Mouse (Mus musculus) embryonic facial prominence, embryonic 15.5 days (tissue): ENCODE data around the gene Krt14. TPM values are rescaled to one million over a fixed set of nuclear protein-coding genes. Genes with fewer than 3 reads are reported as not detected.
"Not testable (repeated sequence)": the region's sequence is repeated elsewhere in the genome, so short reads cannot be mapped to it uniquely, and the experiment has no call there.

Experiments used
- ATAC-seq: fragments of 200-750 bp; cut with Nextera tagmentation; 2 replicates; pipeline ENCODE4 v1.8.0; 2017; ENCODE audit warnings: low read depth, moderate TSS enrichment; ENCODE audit not compliant: insufficient number of reproducible peaks, low FRiP score, low TSS enrichment
- H3K27ac ChIP-seq: fragments of 300-500 bp; sonication (generic); replicated peaks from 2 replicates; pipeline ENCODE4 v1.5.1; 2015; ENCODE audit warnings: mild to moderate bottlenecking, inconsistent platforms
- H3K27me3 ChIP-seq: fragments of 300-500 bp; sonication (generic); 2 replicates; pipeline ENCODE4 v1.6.1; 2015; ENCODE audit warnings: inconsistent platforms
- H3K36me3 ChIP-seq: fragments of 300-500 bp; sonication (generic); 2 replicates; pipeline ENCODE4 v1.6.1; 2015; ENCODE audit warnings: mild to moderate bottlenecking, inconsistent platforms
- H3K4me1 ChIP-seq: fragments of 300-500 bp; sonication (generic); 2 replicates; pipeline ENCODE4 v1.6.1; 2015; ENCODE audit warnings: inconsistent platforms
- H3K4me2 ChIP-seq: fragments of 300-500 bp; sonication (generic); replicated peaks from 2 replicates; pipeline ENCODE4 v1.6.1; 2015; ENCODE audit warnings: mild to moderate bottlenecking, inconsistent platforms
- H3K4me3 ChIP-seq: fragments of 300-500 bp; sonication (generic); replicated peaks from 2 replicates; pipeline ENCODE4 v1.5.1; 2015; ENCODE audit warnings: mild to moderate bottlenecking, inconsistent platforms
- H3K9ac ChIP-seq: fragments of 300-500 bp; sonication (generic); 2 replicates; pipeline ENCODE4 v1.6.1; 2015; ENCODE audit warnings: inconsistent platforms
- H3K9me3 ChIP-seq: fragments of 300-500 bp; sonication (generic); replicated peaks from 2 replicates; pipeline ENCODE4 v1.6.1; 2016; ENCODE audit warnings: inconsistent platforms
- WGBS: fragments of 180-500 bp; shearing (Covaris S2); methylation state at CpG from one replicate; pipeline ENCODE4 v1.1.7; 2015; 5-methylcytosine and 5-hydroxymethylcytosine counted together
- polyA plus RNA-seq: library from polyadenylated mRNA; unstranded; fragments of >200 nt; fragmentation: Nextera tagmentation; extraction: Ambion mirVana; gene quantifications from 2 replicates; pipeline ENCODE4 v1.2.1, GENCODE M21; 2015

Gene Krt14
- 1,122 and 1,244 TPM in 2 replicates for polyA plus RNA-seq

DNA sequence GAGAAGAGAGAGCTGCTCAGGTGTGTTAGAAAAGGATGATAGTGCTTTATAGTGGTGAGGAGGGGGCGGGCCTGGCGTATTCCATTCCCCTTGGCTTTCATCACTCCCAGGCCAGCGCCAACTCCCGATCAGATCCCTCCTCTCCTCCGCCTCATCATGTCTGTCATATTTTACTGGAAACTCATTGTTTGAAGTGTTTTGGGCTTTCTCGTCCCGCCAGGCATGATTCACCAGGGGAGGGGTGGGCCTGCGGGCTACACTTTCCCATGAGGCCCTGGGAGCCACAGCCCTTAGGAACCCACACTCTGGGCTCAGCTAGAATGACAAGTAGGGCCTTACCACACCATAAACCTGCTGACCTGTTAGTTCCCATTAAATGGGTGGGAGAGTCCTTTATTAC is at the start of gene Krt14:
TSS of gene Krt14 (minus strand) at position 51 of the 400 bp plus-strand sequence.
- Histone ChIP-seq H3K36me3 (no peaks in the 10 kb centered on the region), H3K9ac (peak within 1 kb of the TSS; percentile 21; the same call in 1 of the 2 replicates), H3K9me3 (no peaks in the 10 kb centered on the region), H3K4me1 (0 out of 2 replicates have a peak, but pooled peaks cover 8% of the 10 kb centered on the region), H3K27ac (peak within 1 kb of the TSS; percentile 77), H3K4me2 (peak within 1 kb of the TSS; percentile 21; the same call in 1 of the 2 replicates), H3K4me3 (peak within 1 kb of the TSS; percentile 34), H3K27me3 (no peaks in the 10 kb centered on the region)
- 59% methylated on average over 8 of the region's 8 CpGs for WGBS
- no peak for ATAC-seq

DNA sequence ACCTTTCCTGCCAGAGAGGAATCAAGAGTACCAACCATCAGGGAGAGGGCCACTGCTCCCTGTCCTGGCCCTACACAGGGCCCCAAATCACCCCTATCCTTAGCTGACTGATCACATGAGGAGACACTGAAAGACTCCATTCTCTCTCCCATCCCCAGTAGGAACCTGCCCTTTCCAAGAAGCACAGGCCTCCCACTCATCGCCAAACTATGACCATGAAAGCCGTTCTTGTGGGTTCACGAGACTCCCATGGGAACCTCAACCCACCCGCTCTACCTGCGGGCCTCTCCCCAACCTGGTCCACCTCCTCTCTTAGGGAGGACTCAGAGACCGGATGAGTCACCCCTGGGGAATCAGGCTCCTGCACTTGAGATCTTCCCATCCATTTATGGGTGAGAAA is 48.2 kb upstream of the Krt14 start:
- H3K9ac ChIP-seq = no peak overlapping the region
- WGBS = 74% methylated on average over 6 of the region's 6 CpGs
- H3K4me1 ChIP-seq = 0 out of 2 replicates have a peak, but pooled peaks cover 2% of the 10 kb centered on the region
- H3K4me3 ChIP-seq = no peak overlapping the region
- ATAC-seq = no peak
- no peaks in the 10 kb centered on the region for H3K36me3 ChIP-seq
- no peaks in the 10 kb centered on the region for H3K27me3 ChIP-seq
- no peak overlapping the region for H3K4me2 ChIP-seq
- 0 out of 2 replicates have a peak overlapping the region, but pooled peaks have one; percentile 17 for H3K27ac ChIP-seq
- H3K9me3 ChIP-seq = no peaks in the 10 kb centered on the region

DNA sequence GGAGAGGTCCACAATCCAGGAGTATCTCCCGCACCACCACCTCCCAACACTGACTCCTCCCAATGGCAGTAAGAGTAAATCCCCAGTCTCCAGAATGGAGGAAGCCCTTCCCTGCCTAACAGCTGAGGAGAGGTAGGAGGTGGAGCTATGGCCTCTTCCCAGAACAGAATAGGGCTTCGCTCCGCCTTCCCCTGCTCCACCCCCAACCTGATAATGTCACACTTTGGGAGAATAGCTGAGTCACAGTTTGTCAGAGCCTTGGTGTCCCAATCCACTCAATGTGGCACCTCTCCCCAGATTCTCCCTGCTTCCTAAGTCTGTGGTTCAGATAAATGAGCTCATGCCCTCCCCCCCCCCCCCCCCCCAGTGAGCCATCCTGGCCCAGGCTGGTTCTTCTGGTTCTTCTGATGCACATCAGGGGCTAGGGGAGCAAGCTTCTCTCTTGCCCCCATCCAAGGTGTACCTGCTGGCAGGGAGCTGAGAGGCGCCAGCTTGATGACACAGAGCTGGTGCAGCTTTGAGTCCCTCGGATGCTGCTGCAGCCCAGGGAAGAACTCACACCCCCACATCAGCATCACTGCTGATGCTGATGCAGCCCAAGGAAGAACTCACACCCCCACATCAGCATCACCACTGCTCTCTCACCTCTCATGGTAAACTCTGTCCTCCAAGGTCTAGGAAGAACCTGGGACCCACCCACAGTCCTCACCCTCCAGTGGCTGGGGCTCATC is 47.2 kb upstream of the Krt14 start:
- H3K9me3 ChIP-seq = no peaks in the 10 kb centered on the region
- H3K36me3 ChIP-seq = no peaks in the 10 kb centered on the region
- H3K27me3 ChIP-seq = no peaks in the 10 kb centered on the region
- no peak overlapping the region for H3K27ac ChIP-seq
- H3K4me1 ChIP-seq = 0 out of 2 replicates have a peak, but pooled peaks cover 2% of the 10 kb centered on the region
- H3K4me2 ChIP-seq = no peak overlapping the region
- no peak for ATAC-seq
- no peak overlapping the region for H3K4me3 ChIP-seq
- 65% methylated on average over 5 of the region's 5 CpGs for whole genome bisulfite sequencing
- H3K9ac ChIP-seq = no peak overlapping the region

DNA sequence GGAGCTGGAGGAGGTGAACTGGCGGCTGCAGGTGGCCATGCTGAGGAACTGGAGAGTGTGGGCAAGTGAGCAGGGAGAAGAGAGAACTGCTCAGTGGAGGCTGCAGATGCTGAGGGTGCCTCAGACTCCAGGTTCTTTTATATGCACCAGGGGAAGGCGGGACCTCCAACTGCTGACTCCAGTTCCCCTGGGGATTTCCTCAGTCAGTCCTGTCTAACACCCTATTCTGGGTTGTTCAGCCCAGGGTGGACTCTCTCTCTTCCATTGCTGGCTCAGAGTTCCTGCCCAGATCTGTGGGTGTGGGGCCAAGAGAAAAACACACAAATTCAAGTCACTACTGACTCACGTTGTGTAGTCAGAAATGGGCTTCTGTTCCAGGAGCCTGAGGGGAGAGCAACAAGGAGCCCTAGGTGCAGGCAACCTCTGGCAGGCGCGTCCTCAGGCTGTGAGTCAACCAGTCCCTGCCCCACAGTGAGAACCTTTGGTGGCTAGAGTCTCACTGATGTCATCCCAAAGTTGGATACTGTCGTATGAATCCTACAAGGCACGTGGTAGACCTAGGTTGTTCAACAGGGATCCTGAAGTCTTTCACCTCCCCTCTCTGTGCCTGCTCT is 41.6 kb upstream of the Krt14 start, which contains the start of gene Krt16:
TSS of gene Krt16 (minus strand) at position 51 of the 614 bp plus-strand sequence.
- Histone ChIP-seq H3K9ac (no peak within 1 kb of the TSS), H3K4me2 (no peak within 1 kb of the TSS), H3K4me3 (no peak within 1 kb of the TSS), H3K9me3 (no peaks in the 10 kb centered on the region), H3K36me3 (no peaks in the 10 kb centered on the region), H3K27me3 (no peaks in the 10 kb centered on the region), H3K4me1 (no peaks in the 10 kb centered on the region), H3K27ac (no peak within 1 kb of the TSS)
- no peak for ATAC-seq
- 69% methylated on average over 7 of the region's 7 CpGs for WGBS

DNA sequence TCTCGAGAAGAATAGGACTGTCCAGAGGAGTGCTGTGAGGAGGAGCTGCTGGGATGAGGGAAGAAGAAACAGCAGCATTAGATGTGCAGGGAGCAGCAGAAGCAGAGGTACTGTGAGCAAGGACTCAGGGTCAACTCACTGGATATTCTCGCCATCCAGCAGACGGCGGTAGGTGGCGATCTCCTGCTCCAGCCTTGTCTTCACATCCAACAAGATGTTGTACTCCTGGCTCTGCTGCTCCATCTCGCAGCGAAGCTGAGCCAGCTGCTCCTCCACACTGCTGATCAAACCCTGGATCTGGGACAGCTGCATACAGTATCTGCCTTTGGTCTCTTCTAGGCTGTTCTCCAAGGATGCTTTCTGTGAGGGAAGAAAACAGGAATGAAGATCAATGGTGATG is 39.1 kb upstream of the Krt14 start:
- not testable (repeated sequence) for H3K9ac ChIP-seq, H3K36me3 ChIP-seq, H3K9me3 ChIP-seq, H3K27me3 ChIP-seq, ATAC-seq, H3K4me1 ChIP-seq, H3K27ac ChIP-seq, H3K4me3 ChIP-seq, H3K4me2 ChIP-seq
- 68% methylated on average over 7 of the region's 7 CpGs for WGBS

DNA sequence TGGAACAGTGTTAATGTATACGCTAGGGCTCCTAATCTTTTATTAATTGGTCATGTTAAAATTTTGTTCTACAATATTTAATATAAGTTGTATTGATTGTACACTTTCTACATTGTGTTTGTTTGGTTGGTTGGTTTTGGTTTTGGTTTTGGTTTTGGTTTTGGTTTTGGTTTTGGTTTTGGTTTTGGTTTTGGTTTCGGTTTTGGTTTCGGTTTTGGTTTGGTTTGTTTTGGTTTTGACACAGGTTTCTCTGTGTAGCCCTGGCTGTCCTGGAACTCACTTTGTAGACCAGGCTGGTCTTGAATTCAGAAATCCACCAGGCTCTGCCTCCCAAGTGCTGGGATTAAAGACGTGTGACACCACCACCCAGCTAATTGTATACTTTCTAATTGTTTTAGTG is 32.9 kb upstream of the Krt14 start:
- not testable (repeated sequence) for H3K4me1 ChIP-seq, H3K27me3 ChIP-seq, H3K36me3 ChIP-seq, H3K4me3 ChIP-seq, H3K9me3 ChIP-seq, H3K27ac ChIP-seq, H3K9ac ChIP-seq, ATAC-seq, H3K4me2 ChIP-seq
- 90% methylated on average over 4 of the region's 4 CpGs for WGBS

DNA sequence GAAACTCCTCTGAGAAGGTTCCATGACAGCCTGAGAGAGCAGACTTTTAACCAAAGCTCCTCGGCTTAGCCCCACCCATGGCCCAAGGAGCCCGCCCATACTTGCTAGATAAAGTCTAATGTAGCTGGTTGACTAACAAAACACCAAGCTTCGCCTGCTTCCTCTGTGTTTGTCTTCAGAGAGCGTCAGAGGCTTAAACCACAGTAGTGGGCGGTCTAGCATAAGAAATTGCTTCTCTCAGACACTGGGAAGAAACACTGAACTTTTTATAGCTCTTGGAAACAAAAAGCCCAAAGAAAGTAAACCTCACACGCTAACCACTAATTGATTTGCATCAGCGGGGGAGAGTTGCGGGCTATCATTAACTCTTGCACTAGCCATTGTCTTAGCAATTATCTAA is 14.4 kb upstream of the Krt14 start:
- Histone ChIP-seq H3K4me2 (no peak overlapping the region), H3K27me3 (no peaks in the 10 kb centered on the region), H3K9ac (no peak overlapping the region), H3K27ac (no peak overlapping the region), H3K9me3 (peaks cover 5% of the 10 kb centered on the region; the same call in 1 of the 2 replicates), H3K36me3 (no peaks in the 10 kb centered on the region), H3K4me1 (no peaks in the 10 kb centered on the region), H3K4me3 (no peak overlapping the region)
- WGBS = 61% methylated on average over 8 of the region's 8 CpGs
- ATAC-seq = no peak

DNA sequence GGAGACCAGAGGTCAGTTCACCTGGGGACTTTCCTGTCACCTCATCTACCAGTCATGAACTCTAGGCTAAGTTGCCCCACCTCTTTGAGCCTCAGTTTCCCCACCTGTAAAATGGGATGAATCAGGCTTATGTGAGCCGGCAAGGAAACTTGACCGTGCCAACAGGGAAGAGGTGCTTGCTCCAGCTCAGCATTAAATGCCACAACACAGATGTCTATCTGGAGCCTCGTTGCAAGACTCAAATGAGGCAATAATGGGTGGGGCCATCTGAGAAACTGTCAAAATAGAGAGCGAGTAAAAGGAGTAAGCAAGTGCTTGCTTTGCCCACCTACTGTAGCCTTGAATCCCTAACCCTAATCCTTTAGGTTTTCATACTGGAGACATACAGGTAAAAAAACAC is 12.0 kb upstream of the Krt14 start:
- H3K4me2 ChIP-seq = no peak overlapping the region
- H3K4me3 ChIP-seq = no peak overlapping the region
- no peak for ATAC-seq
- no peak overlapping the region for H3K9ac ChIP-seq
- 0 out of 2 replicates have a peak, but pooled peaks cover 4% of the 10 kb centered on the region for H3K4me1 ChIP-seq
- no peaks in the 10 kb centered on the region for H3K36me3 ChIP-seq
- no peaks in the 10 kb centered on the region for H3K9me3 ChIP-seq
- no peak overlapping the region for H3K27ac ChIP-seq
- H3K27me3 ChIP-seq = no peaks in the 10 kb centered on the region
- WGBS = 75% methylated on average over 4 of the region's 4 CpGs

DNA sequence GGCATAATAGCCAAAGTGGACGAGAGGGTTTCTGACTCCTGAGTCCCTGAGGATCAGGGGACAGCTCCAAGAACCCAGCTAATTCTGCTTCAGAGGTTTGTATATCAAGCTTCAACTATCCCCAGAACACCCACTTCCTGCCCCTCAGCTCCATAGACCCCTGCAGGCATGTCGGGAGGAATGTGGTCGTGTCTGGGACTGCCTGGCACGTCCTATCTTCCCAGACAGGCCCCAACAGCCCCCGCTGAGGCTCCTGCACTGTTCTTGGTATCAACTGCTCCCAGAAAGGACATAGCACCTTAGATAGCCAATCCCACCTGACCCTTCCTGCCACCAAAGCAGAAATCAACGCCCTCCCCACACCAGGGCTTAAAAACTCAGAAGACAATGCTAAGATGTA is 1.2 kb upstream of the Krt14 start:
- Histone ChIP-seq H3K4me2 (0 out of 2 replicates have a peak overlapping the region, but pooled peaks have one; percentile 6), H3K36me3 (no peaks in the 10 kb centered on the region), H3K27me3 (no peaks in the 10 kb centered on the region), H3K4me3 (no peak overlapping the region), H3K4me1 (0 out of 2 replicates have a peak, but pooled peaks cover 8% of the 10 kb centered on the region), H3K27ac (peak overlapping the region; percentile 77), H3K9ac (no peak overlapping the region), H3K9me3 (no peaks in the 10 kb centered on the region)
- WGBS = 35% methylated on average over 6 of the region's 6 CpGs
- no peak for ATAC-seq

DNA sequence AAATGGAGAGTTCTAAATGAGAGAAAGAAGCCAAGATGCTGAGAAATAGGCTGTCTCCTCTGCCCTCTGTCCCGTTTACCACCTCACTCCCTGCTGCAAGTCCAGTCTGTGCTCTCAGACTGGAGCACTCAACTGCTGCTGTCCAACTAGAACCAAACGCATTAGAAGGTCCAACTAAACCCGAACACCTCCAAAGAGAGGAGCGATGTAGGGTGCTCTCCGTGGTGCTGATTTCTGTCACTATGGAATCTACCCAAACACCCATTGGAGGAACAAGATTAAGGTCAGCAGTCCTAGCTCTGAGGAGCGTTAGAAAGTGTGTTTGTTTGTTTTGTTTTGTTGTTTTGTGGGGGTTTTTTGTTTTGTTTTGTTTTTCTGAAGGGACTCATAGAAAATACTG is 3.9 kb downstream of the Krt14 start:
- H3K9me3 ChIP-seq = no peaks in the 10 kb centered on the region

DNA sequence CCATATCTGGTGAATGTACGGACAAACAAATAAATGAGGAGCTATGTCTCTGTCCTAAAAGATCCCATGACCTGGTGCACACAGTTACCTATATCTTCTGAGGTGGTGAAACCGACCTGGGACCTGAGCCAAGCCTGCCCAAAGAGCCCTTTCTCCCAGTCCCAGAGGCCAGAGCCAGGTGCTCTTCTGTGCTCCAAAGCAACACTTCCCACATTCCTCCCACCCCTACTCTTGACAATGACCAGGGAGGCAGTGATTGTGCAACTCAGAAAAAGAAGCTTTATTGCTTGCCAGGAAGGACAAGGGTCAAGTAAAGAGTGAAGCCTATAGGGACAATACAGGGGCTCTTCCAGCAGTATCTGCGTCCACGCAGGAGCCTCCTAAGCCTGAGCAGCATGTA is 4.4 kb downstream of the Krt14 start:
- Histone ChIP-seq H3K9ac (no peak overlapping the region), H3K9me3 (no peaks in the 10 kb centered on the region), H3K36me3 (no peaks in the 10 kb centered on the region), H3K27me3 (no peaks in the 10 kb centered on the region), H3K4me2 (no peak overlapping the region), H3K4me3 (no peak overlapping the region), H3K27ac (no peak overlapping the region), H3K4me1 (no peaks in the 10 kb centered on the region)
- 80% methylated on average over 4 of the region's 4 CpGs for WGBS
- no peak for ATAC-seq

More for the DNA sequence above, 3.9 kb downstream of the Krt14 start:
- no peak overlapping the region for H3K9ac ChIP-seq
- no peak overlapping the region for H3K4me2 ChIP-seq
- no peak overlapping the region for H3K27ac ChIP-seq
- H3K36me3 ChIP-seq = no peaks in the 10 kb centered on the region
- no peaks in the 10 kb centered on the region for H3K27me3 ChIP-seq
- H3K4me1 ChIP-seq = no peaks in the 10 kb centered on the region
- no peak for ATAC-seq
- H3K4me3 ChIP-seq = no peak overlapping the region
- 11% methylated on average over 6 of the region's 6 CpGs for WGBS
